Mouse (Mus musculus) c-Kit-positive CD71-positive TER-119-positive erythroid progenitor cells, embryonic 14.5 days (primary cell): Measurements from ENCODE around the gene Gm20388.

Experiments
- DNase-seq: peaks from one replicate; pipeline ENCODE4 v3.0.0-alpha.2; 2013; ENCODE audit warnings: low spot score

Gm20388 gene

DNA sequence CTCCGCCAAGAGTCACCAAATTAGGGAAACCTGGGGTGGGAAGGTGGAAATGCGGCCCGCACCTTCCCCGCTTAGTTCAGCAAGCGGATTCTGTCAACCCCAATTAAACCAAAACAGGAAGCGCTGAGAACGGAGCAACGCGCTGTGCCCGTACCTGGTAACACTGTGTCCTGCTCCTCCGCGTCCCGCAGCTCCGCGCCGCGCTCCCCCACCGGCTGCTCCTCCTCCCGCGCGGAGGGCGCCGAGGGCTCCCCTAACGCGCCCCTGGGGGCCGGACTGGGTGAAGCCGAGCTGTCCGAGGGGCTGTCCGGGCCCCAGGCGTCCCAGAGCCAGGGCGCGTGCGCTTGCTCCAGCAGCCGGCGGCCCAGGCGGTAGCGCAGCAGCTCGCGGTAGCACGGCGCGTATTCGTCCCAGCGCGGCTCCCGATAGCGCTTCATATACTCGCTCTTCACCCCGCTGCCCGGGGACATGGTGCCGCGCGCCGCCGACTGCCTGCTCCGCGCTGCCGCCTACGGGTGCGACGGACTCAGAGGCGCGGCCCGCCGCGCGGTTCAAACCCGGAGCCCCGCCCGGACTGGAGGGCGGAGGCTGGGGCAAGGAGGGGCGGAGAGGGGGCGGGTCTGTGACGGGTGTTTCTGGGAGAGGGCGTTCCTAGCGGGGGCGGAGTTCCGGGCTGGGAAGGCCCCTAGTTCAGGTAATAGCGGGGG lies 3948.5 kb downstream of the Gm20388 start:
- DNase-seq, result peak; percentile 94

DNA sequence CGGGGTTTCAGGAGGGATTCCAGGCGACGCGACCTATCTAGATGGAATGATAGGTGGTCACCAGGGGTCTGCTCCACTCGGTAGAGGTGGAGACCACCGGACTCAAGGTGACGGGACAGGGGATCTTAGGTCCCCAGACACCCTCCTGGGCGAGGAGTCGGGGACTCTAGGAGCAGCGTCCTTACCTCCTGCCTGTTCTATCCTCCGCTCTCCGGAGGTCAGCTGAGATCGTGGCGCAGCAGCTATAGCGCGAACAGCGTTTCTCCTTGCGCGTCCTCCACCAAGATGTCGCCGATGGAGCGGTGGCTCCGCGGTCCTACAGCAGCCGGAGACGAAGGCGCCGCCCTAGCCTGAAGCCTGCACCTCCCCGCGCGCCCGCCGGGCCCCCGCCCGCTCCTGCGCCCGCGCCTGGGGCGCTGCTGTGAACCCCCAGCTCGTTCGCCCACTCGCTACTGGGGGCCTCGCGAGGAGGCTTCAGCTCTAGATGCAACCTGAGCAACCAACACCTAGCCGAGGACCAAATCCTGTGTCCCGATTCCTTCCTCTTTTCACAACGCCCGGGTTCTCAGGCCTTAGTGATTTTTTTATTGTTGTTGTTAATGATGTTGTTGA lies 3949.1 kb downstream of the Gm20388 start, which contains the start of gene Ccsap:
Gene Ccsap, minus strand, starts transcription at position 562 of the 612 bp plus-strand sequence.
- DNase-seq, result peak; percentile 49

DNA sequence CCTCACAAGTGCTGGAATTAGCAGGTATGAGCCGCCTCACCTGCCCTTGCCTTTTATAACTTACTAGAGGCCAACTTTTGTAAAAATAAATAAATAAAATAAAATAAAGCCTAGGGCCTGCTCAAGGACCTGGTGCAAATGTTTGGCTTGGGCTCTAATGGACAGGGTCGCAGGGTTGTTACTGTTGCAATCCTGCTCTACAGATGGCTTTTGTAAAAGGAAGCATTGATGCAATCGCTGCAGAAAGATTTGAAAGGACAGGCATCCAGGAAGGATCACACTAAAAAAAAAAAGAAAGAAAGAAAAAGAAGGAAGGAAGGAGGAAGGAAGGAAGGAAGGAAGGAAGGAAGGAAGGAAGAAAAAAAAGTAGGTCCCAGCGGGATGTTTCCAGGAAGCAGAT lies 3949.7 kb downstream of the Gm20388 start:
- DNase-seq, result no peak

DNA sequence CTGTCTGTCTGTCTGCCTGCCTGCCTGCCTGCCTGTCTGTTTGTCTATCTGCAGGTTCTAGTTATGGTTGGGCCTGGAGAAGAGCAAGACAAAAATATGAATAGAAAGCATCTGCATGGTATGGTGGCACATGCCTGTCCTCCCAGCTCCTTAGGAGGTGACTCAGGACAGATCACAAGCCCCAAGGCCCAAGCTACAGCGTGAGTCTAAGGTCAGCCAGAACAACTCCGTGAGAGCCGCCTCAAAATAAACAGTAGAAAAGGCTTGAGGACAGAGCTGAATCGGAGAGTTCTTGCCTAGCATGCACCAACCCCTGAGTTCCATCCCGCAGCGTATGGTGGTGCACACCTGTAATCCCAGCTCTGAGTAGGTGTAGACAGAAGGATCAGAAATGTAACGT lies 3955.1 kb downstream of the Gm20388 start:
- no peak for DNase-seq

DNA sequence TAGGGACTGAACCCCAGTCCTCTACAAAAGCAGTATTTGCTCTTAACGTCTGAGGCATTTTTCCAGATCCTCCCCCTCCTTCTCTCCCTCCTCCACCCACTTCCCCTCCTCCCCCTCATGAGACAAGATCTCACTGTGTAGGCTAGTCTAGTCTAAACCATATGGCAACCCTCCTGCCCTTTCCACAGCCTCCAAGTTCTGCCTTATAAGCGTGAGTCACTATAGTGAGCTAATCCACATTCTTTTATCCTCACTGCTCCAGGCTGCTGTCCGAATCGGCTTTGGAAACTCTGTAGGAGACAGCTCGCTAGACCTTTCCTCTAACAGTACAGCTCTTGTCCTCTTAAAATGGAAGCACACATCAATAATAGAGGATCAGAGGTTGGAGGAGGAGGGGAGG lies 3956.3 kb downstream of the Gm20388 start:
- DNase-seq, result no peak

DNA sequence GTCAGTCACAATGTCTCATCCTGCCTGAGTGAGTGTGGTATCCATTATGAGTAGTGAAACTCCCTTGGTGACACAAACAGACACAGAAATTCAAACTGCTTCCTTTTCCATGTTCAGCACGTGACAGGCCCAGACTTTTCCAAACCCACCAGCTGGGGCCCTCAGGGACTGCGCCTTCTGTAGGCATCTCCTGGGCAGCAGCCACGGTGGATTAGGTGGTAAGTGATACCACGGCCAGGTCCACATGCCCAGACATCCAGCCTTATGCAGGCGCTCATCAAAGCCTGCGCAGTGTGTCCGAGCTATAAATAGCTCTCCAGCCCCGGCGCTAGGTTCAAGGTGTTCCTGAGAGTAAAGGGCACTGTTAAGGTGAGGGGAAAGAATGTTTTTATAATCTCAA lies 3961.4 kb downstream of the Gm20388 start:
- DNase-seq, result no peak

DNA sequence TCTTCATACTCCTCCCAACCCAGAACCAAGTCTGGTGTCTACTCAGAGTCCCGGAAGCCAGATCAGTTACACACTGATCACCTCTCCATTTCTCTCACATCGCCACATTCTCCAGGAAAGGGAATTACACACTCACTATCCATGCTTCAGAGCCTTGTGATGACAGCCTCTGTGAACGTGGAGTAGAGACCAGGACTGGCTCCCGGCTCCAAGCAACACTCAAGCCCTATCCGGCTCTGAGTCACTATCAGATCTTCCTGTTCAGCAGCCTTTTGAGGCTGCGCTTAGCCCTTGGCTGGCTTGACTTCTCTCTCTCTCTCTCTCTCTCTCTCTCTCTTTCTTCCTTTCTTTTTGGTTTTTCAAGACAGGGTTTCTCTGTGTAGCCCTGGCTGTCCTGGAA lies 3962.7 kb downstream of the Gm20388 start:
- DNase-seq, result no peak

DNA sequence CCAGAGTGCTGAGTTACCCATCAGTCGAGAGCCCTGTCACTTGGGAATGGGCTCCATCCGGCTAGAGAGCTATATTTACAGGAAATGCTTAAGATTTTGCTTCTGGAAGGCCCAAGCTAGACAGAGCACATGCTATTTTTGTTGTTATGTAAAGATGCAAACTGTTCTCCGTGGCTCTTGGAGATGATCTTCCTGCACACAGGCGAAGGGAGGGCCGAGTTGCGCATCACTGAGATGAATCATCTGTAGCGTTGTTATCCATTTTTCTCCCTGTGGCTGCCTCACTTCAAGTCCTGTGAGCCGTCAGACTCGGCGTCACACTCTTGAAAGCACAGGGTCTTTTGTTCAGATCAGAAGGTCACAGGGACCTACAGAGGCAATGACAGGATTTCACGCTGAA lies 3963.7 kb downstream of the Gm20388 start:
- DNase-seq, result no peak

DNA sequence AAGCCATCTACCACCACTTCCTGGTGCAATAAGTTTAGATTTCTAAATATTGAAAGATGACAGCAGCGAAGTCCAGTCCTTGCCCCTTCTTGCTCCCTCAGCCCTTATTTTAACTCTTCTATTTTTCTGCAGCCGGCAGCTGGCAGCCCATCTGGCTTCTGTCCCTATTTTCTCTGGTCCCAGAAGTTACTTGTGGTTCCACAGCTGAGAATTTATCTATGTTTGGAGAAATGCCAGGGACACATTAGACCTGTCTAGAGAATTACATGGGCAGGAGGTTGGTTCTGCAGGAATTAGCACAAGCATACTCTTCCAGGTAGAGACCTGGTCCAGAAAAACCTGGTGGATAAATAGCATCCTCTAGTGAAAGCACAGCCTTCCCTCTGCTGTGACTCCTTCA lies 3967.2 kb downstream of the Gm20388 start:
- DNase-seq, result no peak

DNA sequence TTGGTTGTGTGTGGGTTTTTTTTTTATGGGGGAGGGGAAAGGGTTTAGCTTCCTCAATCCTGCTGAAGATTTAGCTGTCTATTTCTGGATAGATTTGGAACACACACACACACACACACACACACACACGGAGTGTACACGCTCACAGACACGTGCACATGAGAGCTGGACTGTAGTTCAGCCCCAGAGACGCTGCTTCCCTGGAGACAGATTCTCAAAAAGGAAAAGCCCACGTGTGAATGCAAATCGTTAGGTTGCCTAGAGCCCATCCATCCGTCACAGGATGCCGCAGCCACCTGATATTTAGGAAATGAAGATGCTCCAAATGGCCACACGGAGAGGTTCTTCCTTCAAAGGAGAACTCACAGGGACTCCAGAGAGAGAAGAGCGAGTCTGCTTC lies 3969.6 kb downstream of the Gm20388 start:
- no peak for DNase-seq

DNA sequence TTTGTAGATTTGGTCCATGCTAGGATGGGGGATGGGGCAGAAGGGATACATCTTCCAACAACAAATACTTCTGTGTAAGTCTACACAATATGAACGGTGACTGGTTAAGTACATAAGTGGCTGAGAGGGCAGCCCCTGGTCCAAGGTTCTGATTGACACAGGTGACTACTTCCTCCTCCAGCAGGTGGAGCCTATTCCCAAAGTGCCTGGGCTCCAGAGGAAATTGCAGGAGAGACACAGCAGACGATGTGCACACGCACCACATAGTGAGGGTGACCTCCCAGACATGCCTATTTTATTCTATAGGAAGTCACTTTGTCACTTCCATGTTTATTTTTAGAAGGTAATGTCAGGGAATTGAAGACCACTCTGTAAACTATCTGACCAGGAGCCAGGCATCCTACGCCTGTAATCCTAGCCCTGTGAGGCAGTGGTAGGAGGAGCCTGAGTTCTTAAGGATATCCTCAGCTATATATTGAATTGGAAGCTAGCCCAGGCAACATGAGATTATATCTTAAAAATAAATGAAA lies 3970.2 kb downstream of the Gm20388 start:
- no peak for DNase-seq

DNA sequence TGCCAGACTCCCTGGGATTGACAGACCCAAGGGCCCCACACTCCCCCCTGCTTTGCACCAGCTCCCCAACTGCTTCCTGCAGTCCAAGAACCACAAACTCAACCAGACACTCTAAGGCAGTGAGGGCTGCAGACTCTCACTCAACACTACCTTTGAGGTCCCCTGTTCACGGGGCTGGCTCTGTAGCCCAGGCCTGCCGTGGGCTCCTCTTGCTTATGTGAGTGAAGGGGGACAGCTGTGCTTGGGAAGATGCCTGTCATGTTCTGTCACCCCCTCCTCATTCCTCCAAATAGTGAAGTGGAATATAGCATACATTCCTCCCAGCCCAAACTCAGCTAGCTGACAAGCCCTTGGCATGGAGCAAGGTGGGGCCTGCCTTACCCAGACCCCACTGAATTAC lies 3971.8 kb downstream of the Gm20388 start:
- DNase-seq, result no peak

DNA sequence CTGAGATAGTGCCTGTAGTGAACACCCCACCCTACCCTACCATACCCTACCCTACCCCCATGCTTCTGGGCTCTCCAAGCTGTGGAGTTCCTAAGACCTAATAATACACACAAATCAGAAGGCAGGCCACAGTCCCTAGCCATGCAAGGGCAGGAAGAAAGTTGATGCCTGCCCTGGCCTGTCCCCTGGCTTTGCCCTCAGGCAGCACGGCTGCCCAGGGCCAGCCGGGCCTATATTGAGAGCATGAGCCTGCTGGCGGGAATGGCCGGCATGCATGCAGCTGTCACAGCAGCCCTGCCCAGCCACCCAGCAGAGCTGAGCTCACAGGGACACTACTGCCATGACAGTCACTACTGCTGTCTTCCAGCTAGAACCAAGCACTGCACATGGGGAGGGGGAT lies 3972.5 kb downstream of the Gm20388 start:
- DNase-seq, result no peak

DNA sequence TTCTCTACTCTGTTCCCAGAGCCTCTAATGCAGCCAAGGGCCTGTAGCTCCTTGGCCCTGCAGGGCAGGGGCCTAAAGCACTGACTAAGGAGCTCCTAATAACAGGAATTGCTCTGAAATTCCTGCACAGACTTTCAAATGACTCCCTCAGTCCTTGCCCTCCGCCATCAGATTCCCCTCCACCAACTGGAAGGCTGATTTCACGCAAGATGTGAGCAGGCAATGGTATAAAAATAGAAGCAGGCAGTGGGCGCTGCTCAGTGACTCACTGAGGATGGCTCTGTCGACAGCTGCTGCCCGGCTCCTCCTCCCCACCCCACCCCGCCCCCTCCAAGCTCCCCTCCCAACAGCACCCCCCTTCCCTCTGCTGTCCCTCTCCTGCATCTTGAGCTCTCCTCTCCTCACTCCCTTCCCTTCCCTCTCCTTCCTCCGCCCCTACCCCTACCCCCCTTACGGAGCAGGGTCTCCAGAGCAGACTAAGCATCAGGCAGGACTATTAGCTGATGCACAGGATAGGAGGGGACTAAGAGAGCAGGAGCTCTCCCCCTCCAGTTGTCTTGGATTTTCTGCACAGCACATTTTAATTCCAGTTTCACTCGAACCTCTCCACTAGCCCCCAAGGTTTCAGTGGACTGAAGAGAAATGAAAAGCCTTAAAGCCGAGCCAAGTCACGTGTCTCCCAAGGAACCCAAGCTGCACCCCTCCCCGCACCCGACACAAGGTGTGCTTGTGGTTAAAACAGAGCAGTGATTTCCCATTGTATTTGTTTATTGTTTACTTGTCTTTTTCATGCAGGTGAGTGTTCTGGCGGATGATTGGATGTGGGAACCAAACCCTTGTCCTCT lies 3974.3 kb downstream of the Gm20388 start:
- no peak for DNase-seq

DNA sequence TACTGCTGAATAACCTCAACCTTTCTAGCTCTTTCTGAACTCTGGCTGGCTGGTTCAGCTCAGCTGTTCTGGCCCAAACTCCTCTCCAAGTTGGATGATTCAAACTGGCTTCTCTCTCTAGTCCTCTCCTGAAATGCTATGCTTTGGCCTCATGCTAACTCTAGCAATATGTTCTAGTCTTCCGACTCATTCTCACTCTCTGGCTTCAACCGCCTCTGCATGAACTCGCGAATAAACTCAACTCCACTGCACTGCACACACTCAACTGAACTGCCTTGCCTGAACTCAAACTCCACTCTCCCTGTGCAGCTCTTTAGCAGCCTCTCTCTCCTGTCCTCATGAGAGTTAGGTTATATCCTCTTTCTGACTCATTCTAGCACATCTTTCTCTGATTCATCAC lies 3976.5 kb downstream of the Gm20388 start:
- no peak for DNase-seq

DNA sequence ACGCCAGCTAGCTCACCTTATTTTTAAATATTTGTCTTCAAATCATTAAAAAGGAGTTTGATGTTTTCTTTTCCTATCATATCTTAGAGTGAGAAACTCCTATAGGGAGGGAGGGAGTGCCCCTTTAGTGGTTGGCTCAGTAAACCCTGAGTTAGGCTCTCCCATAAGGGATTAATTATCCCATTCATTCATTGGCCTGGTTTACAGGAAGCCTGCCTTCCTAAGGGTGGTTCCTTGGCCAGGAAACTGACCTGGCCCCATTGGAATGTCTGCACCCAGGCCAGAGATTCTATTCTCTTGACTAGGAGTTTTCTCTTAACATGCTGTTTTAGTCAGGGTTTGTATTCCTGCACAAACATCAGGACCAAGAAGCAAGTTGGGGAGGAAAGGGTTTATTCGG lies 3977.3 kb downstream of the Gm20388 start:
- no peak for DNase-seq

DNA sequence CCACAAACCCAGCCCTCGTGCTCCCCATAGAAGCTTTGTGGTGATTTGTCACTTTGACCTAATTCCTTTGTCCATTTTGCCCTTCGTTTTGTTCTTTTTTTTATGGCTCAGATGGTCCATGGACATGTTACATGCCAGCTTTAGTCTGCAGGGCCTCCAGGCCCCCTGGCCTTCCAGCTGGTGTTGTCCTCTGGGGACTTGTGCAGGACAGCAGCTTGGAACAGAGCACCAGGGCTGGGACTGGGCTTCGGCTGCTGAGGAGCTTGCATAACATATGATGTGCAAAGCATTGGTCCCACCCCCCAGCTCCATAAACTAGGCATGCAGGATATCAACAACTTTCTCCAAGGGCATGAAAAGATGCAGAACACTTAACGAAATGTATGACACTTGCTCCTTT lies 3979.2 kb downstream of the Gm20388 start:
- no peak for DNase-seq

DNA sequence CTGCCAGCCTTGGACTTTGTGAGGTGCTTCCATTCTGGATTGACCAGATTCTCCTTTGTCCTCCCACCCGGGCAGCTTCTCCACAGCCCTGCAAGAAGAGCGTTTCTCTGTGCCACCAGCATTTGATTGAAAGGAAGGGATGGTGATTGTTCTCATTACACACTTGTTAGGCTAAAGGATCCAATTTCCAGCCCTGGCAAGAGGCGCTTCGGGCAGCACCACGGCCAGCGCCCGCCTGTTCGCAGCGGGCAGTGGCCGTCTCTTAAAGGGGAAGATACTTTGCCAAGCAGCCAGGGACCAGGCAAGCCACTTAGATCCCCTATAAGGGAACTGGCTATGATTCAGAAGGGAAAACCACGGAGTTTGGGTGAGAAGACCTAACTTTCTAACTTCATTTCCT lies 3980.6 kb downstream of the Gm20388 start:
- DNase-seq, result no peak

DNA sequence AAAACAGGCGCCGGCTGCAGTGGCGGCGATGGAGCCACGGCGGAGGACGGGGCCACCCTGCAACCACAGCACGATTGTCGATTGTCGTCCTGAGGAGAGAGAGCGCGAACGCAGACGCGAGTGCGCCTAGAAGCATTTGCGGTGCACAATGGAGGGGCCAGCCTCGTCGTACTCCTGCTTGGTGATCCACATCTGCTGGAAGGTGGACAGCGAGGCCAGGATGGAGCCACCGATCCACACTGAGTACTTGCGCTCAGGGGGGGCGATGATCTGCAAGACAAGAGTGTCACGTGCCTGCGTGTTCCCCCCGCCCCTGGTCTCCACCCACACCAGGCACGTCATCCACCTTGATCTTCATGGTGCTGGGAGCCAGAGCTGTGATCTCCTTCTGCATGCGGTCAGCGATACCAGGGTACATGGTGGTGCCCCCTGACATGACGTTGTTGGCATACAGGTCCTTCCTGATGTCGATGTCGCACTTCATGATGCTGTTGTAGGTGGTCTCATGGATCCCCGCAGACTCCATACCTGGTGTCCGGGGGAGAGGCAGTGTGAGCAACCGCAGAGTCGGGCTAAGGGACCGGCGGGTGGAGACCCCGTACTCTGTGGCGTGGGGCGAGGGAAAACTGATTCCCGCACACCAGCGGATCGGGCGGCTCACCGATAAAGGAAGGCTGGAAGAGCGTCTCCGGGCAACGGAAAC lies 3981.4 kb downstream of the Gm20388 start:
- no peak for DNase-seq

DNA sequence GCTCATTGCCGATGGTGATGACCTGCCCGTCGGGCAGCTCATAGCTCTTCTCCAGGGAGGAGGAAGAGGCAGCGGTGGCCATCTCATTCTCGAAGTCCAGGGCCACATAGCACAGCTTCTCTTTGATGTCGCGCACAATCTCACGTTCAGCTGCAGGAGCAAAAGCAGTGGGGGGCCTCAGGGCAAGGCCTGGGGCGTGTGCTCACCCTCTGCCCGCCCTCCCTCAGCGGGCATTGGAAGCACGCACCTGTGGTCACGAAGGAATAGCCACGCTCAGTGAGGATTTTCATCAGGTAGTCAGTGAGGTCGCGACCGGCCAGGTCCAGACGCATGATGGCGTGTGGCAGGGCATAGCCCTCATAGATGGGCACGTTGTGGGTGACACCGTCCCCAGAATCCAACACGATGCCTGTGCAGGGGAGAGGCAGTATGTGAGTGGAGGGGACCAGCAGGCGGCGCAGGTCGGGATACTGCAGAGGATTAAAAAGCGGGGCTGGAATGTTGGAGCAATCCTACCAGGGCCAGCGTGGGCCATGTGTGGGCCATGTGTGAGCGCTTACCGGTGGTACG lies 3982.0 kb downstream of the Gm20388 start:
- no peak for DNase-seq

DNA sequence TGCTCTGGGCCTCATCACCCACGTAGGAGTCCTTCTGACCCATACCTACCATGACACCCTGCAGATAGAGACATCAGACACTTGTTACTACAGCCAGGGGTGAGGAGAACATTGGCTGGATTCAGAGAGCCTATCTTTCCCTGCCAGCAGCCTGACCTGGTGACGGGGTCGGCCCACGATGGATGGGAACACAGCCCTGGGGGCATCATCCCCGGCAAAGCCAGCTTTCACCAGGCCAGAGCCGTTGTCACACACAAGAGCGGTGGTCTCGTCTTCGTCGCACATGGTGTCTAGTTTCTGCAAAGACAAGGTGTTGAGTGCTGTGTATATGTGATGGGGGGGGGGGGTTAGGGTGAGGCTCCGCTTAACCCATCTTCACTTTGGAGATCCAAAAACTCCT lies 3982.8 kb downstream of the Gm20388 start:
- DNase-seq, result no peak
